Mouse (Mus musculus): ENCODE data around the gene Gucy2g. TPM values are rescaled to one million over a fixed set of nuclear protein-coding genes. Genes with fewer than 3 reads are reported as not detected.

Gene Gucy2g
- under 1 TPM; 0.57 to 0.99 TPM for total RNA-seq (2021)

DNA sequence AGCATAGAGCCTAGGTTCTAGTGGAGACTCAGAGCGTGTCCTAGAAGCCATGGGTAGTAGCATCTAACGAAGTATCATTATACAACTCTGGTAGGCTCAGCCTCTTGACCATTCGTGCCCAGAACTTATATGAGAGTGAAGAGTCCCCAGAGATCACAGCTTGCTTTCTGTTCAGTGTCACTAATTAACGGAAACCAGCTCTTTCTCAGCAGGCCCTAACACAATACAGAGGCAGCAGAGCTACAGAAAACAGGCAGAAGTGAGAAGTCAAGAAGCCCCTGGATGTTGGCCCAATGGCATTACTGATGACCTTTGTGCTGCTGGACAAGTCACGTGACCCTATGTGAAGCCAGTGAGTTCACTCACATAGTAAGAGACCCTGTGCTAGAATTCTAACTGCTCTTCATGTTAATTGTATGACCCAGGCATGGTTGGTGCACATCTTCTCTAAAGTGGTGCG is at the start of gene Gucy2g:
Gucy2g (minus strand) TSS at position 51 of the 460 bp plus-strand sequence.
- no peak for DNase-seq (ENCODE audit: extremely low spot score in 1 of 2, low spot score in 1 of 2)

DNA sequence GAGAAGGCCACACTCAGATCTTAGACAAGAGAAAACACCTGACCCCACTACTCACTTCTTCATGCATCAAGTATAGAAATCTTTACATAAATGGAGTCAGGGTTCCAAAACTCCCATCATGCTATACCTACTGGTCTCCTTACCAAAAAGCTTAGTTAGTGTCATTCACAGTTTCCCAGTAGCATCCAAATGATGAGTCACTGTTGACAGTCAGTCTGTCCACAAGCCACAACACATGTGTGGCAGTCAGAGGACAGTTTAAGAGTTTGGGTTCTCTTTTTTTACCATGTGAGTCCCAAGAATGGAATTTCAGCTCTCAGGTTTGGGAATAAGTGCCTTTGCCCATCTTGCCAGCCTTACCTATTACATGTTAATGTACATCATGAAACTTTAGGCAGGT is 47.9 kb upstream of the Gucy2g start:
- DNase-seq (ENCODE audit: extremely low spot score in 1 of 2, low spot score in 1 of 2), result no peak

GRCm38 (mm10) chr19:55286034-55286433 is 45.0 kb upstream of the Gucy2g start:
- no peak for DNase-seq (ENCODE audit: extremely low spot score in 1 of 2, low spot score in 1 of 2)

- no peak for DNase-seq (ENCODE audit: extremely low spot score in 1 of 2, low spot score in 1 of 2)
Measured at GRCm38 (mm10) chr19:55284093-55284492, 43.1 kb upstream of the Gucy2g start.

DNA sequence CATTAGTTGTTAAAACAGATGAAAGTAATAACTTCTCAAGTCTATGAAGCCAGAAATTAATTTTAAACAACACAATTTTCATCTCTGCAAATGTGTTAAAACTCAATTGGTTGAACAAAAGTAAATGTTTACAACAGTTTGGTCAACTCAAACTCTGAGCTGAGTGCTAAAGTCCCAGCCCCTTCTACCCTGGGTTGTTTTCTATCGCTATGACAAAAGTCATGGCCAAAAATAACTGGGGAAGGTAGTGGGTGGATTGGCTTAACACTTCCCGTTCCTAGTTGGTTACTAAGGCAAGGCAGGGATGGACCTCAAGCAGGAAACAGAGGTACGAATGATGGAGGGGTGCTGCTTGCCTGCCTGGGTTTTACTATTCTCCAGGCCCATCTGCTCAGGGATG is 35.7 kb upstream of the Gucy2g start:
- no peak for DNase-seq (ENCODE audit: extremely low spot score in 1 of 2, low spot score in 1 of 2)

DNA sequence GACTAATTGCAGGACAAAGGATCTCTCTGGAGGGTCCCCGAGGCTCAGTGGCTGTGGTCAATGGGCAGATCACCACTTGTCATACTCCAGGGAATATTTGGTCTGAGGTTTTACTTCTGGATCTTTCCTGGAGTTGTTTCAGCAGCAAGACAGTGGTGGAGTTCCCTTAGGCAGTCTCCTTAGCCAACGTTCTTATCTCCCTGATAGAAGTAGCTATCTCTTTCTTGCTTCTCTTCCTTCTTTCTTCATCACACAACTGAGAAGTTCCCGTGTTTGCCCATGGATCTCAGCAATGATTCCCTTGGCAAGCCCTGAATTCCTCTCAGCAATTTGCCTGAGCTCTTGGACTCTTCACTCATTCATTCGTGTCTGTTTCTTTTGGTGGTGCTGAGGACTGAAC is 35.1 kb upstream of the Gucy2g start:
- DNase-seq (ENCODE audit: extremely low spot score in 1 of 2, low spot score in 1 of 2), result no peak

DNA sequence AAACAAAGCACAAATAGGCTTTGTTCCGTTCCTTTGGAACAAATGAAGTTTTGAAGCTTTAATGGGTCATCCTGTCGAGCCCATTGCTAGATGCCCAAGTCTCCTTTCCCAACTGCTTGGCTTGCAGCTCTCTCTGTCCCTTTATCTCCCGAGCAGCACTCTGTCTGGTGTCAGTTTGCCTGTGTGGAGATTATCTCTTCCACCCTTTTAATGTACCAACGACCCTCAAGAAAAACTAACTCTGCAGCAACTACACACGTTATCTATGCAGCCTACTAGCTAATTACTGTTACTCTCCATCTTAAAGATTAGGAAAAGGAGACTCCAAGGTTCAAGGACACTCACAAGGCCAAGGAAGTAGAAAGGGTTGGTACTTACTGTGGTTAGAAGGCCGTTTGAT is 32.3 kb upstream of the Gucy2g start:
- DNase-seq (ENCODE audit: extremely low spot score in 1 of 2, low spot score in 1 of 2), result no peak

- DNase-seq (ENCODE audit: extremely low spot score in 1 of 2, low spot score in 1 of 2), result no peak
Measured at GRCm38 (mm10) chr19:55271448-55271847, 30.4 kb upstream of the Gucy2g start.

- DNase-seq (ENCODE audit: extremely low spot score in 1 of 2, low spot score in 1 of 2), result no peak
Measured at GRCm38 (mm10) chr19:55269051-55269450, 28.0 kb upstream of the Gucy2g start.

GRCm38 (mm10) chr19:55268150-55268549 is 27.1 kb upstream of the Gucy2g start:
- no peak for DNase-seq (ENCODE audit: extremely low spot score in 1 of 2, low spot score in 1 of 2)

GRCm38 (mm10) chr19:55266786-55267185 is 25.8 kb upstream of the Gucy2g start:
- no peak for DNase-seq (ENCODE audit: extremely low spot score in 1 of 2, low spot score in 1 of 2)

- no peak for DNase-seq (ENCODE audit: extremely low spot score in 1 of 2, low spot score in 1 of 2)
Measured at GRCm38 (mm10) chr19:55265269-55265668, 24.2 kb upstream of the Gucy2g start.

DNA sequence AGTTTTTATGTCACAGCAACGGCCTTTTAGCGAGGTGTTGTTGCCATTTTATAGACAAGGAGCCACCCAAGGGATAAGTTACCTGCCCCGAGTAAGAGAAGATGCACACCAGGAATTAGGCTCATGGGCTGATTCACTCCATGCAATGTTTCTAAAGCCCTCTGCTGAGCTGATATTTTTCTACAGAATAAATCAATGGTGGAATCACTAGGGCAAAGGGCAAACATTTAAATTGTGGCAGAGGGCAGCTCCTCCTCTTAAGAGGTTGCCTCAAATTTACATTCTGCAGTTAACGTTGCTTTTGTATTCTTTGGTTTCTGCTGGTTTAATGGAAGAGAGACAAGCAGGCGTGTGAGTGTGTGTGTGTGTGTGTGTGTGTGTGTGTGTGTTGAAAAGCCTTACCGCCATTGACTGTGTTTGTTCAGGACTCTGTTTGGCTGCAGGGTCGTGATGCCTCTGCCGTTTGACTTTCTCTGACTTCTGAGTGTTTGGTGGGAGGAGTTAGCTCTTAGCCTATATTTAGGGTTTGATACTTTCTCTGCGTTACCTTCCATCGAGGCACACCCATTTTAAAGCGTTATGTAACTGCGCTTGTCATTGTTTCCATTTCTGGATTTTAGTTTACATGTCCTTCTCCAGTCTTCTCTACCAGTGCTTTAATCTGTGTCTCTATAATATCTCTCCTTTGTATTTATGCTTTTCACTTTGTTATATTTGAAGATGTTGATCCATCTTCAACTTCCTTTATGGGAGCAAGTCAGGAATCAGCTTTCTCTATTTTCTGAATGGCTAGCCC is 19.6 kb upstream of the Gucy2g start:
- no peak for DNase-seq (ENCODE audit: extremely low spot score in 1 of 2, low spot score in 1 of 2)

GRCm38 (mm10) chr19:55258514-55258913 is 17.5 kb upstream of the Gucy2g start:
- DNase-seq (ENCODE audit: extremely low spot score in 1 of 2, low spot score in 1 of 2), result no peak

- DNase-seq (ENCODE audit: extremely low spot score in 1 of 2, low spot score in 1 of 2), result no peak
Measured at GRCm38 (mm10) chr19:55257656-55258375, 16.8 kb upstream of the Gucy2g start.

DNA sequence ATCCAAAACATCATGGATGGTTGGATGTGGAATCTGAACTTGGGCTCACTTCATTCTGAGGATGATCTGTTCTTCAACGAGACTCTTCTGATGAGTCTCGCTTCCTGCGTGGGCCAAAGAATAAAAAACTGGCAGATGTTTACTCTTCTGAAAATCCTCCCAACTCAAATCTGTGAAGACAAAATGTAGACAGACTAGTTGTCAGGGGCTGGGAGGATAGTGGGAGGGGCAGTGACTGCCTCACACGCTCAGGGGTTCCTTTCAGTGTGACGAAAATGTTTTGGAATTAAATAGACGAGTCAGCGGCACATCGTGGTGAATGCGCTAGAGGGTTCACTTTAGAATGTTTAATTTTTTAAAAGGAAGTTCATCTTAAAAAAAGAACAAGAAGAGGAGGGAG is 15.1 kb upstream of the Gucy2g start:
- DNase-seq (ENCODE audit: extremely low spot score in 1 of 2, low spot score in 1 of 2), result no peak

DNA sequence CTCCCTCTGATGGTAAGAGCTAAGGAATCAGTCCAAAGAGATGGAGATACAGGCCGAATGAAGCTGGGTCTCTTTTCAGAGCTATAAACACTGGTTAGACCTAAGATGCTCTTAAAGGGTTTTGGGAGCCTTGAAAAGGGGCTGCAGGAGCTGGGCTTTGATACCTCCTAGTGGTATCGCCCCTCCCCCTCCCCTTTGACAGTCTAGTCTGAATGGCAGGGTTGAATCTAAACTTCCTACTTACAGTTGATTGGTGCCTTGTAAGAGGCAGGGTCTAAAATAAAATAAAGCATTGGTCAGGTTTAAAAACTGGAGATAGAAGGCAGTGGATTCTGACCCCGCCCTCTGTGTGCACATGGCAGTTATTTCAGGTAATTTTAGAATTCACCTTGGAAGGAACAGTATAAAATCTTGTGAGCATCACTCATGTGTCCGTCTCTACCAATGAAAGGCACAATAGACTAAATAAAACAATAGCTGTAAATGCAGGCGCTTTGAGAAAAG is 13.5 kb upstream of the Gucy2g start:
- peak in 1 of 2 experiments; percentile 19 for DNase-seq (ENCODE audit: extremely low spot score in 1 of 2, low spot score in 1 of 2)

DNA sequence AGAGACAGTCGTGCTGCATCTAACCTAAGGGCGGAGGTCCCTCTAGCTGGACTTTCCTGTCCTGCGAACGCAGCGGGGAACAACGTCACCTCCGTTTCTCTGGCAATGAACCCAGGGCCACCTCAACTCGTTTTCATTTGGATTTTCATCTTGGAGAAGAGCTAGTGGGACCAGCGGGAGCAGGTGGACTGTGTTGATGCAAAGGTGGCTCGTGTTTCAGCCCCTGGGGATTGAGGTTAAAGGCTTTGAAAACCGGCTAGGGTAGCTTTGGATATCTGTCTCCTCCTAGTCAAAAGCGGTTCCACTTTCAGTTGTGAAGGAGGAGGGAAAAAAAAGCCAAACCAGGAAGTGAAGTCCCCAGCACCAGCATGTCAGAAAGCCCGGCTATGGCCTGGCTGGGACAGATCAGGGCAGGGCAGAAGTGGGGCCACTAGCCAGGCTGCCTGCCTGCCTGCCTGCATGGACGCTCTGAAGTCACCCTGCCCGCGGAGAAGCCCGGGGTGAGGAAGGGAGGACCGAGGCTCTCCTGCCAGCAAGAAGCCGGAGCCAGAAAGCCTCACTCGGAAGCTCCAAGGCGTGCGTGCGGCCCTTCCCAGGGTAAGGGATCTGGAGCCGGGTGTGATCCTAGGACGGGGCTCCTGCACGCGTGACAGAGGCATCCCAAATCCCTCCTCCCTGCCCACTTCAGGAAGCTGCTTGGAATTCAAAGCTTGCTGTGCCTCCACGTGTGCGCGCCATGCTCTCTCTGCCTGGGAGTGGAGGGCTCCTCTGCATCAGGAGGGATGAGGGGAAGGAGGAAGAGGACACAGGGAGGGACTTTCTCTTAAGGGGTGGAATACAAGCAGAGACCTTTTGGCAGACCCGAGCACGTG is 12.8 kb upstream of the Gucy2g start:
- peak; percentile 36 to 38 for DNase-seq (ENCODE audit: extremely low spot score in 1 of 2, low spot score in 1 of 2)

GRCm38 (mm10) chr19:55253239-55253569 is 12.2 kb upstream of the Gucy2g start:
- no peak for DNase-seq (ENCODE audit: extremely low spot score in 1 of 2, low spot score in 1 of 2)

DNA sequence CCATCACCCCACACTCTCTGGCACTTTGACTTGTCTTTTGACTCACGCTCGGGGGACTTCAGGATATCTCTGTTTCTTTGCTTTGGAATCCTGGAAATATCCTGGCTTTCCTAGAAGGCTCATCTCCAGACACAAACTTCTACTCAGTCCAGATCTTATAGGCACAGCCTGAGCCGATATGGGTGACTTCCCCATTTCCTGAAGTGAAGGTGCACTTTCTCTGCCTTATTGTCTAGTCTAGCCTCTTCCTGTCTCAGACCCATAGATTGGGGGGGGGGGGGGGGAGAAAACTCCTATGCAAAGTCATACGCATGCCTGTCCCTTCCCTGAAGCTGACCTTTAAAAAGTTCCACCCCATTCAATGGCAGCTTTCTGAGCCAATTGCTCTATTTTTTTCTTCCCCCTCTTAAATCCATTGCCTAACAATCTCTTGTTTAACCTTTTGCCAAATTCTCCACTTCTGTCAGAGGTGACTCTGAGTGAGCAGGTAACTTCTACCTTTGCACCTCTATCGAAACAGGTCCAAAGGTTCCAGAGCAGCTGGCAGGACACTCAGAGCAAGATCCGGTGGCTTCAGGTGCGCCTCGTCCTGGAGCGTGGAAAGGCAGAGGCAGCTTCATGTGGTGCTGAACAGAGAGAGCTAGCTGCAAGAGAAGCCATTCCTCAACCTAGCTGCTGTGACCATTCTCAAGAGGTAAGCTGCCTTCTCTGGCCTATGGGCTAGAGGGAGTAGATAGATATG is 10.5 kb upstream of the Gucy2g start, which contains the start of gene Acsl5:
Acsl5 (plus strand) TSS at position 556 of the 742 bp plus-strand sequence.
- DNase-seq (ENCODE audit: extremely low spot score in 1 of 2, low spot score in 1 of 2), result no peak
